Mouse (Mus musculus): ENCODE results near the gene Htr7. TPM values are rescaled to one million over a fixed set of nuclear protein-coding genes. Genes with fewer than 3 reads are reported as not detected.

Htr7 gene
- polyA plus RNA-seq, 1 experiment from 2014 or later = 1.5 TPM

- H3K27me3 ChIP-seq = no peaks in the 10 kb centered on the region
- 67% methylated on average over 3 of the region's 3 CpGs for WGBS
These were observed 132.3 kb downstream of the Htr7 start for GRCm38 (mm10) chr19:35924961-35925495.

GRCm38 (mm10) chr19:35924418-35924817 is 132.9 kb downstream of the Htr7 start:
- no peak for ATAC-seq (ENCODE audit: low FRiP score)

More at GRCm38 (mm10) chr19:35924961-35925495, 132.3 kb downstream of the Htr7 start:
- H3K4me1 ChIP-seq = no peaks in the 10 kb centered on the region
- no peak overlapping the region for H3K4me2 ChIP-seq (replicated peaks)
- no peak overlapping the region for H3K27ac ChIP-seq
- H3K4me3 ChIP-seq = no peak overlapping the region
- no peaks in the 10 kb centered on the region for H3K36me3 ChIP-seq
- no peak overlapping the region for H3K9ac ChIP-seq
- no peak for ATAC-seq (ENCODE audit: low FRiP score)
- no peaks in the 10 kb centered on the region for H3K9me3 ChIP-seq (replicated peaks)

More at GRCm38 (mm10) chr19:35924418-35924817, 132.9 kb downstream of the Htr7 start:
- Histone ChIP-seq H3K36me3 (no peaks in the 10 kb centered on the region), H3K4me1 (no peaks in the 10 kb centered on the region), H3K4me3 (no peak overlapping the region), H3K27me3 (no peaks in the 10 kb centered on the region), H3K9me3 (replicated peaks) (no peaks in the 10 kb centered on the region), H3K27ac (no peak overlapping the region), H3K4me2 (replicated peaks) (no peak overlapping the region), H3K9ac (no peak overlapping the region)
- WGBS = 63% methylated on average over 5 of the region's 5 CpGs

Other genes with a start within 250 kb of the Htr7 start
- gene Rpp30, start 26.2 kb upstream of the Htr7 start, polyA plus RNA-seq (2016; fragmentation: Nextera tagmentation; extraction: Ambion mirVana) = 81.3 and 83.3 TPM in 2 replicates
- 0.26 and 0.50 TPM in 2 replicates for gene Ankrd1, start 62.6 kb upstream of the Htr7 start, polyA plus RNA-seq (2016; fragmentation: Nextera tagmentation; extraction: Ambion mirVana)